Mouse (Mus musculus) myocyte (in vitro differentiated cells): ENCODE data around the gene Timm50. TPM values are rescaled to one million over a fixed set of nuclear protein-coding genes. Genes with fewer than 3 reads are reported as not detected.

Source experiments
- H3K27me3 ChIP-seq: one replicate; pipeline ENCODE4 v1.6.1; 2011; ENCODE audit not compliant: control insufficient read depth, insufficient read depth, insufficient read length
- H3K36me3 ChIP-seq: one replicate; pipeline ENCODE4 v1.6.1; 2011; ENCODE audit not compliant: control insufficient read depth, insufficient read depth
- H3K4me2 ChIP-seq: one replicate; pipeline ENCODE4 v1.6.1; 2011; ENCODE audit warnings: low read depth, control low read depth
- H3K4me3 ChIP-seq: one replicate; pipeline ENCODE4 v1.5.1; 2011; ENCODE audit warnings: mild to moderate bottlenecking, control low read depth, moderate library complexity
- H3K79me2 ChIP-seq: one replicate; pipeline ENCODE4 v1.6.1; 2011; ENCODE audit not compliant: control insufficient read depth, insufficient read depth
- H3ac ChIP-seq: one replicate; pipeline ENCODE4 v1.6.1; 2011; ENCODE audit not compliant: control insufficient read depth, insufficient read length
- CEBPB ChIP-seq: IDR thresholded peaks from 2 replicates; pipeline ENCODE4 v1.6.1; 2011; ENCODE audit warnings: mild to moderate bottlenecking, moderate library complexity; ENCODE audit not compliant: poor library complexity, insufficient read depth, severe bottlenecking
- E2F4 ChIP-seq: IDR thresholded peaks from one replicate; pipeline ENCODE4 v1.6.1; 2011; ENCODE audit warnings: mild to moderate bottlenecking, control low read depth, moderate library complexity; ENCODE audit not compliant: insufficient read depth
- MAX ChIP-seq: IDR thresholded peaks from one replicate; pipeline ENCODE4 v1.6.1; 2011; ENCODE audit warnings: low read depth, mild to moderate bottlenecking, control low read depth
- MYOD1 ChIP-seq, 3 experiments: IDR thresholded peaks; one replicate each; pipeline ENCODE4 v1.6.1; 2011; ENCODE audit warnings: control low read depth in 2 of 3, low read depth in 2 of 3, mild to moderate bottlenecking in 2 of 3, moderate library complexity in 1 of 3; ENCODE audit not compliant: insufficient read length in 2 of 3, control insufficient read depth in 1 of 3
- MYOG ChIP-seq, 3 experiments: IDR thresholded peaks; one replicate each; pipeline ENCODE4 v1.6.1; 2011; ENCODE audit warnings: control low read depth in 2 of 3, low read depth in 2 of 3, mild to moderate bottlenecking in 2 of 3; ENCODE audit not compliant: insufficient read length in 2 of 3, control insufficient read depth in 1 of 3, insufficient read depth in 1 of 3
- POLR2A ChIP-seq: IDR thresholded peaks from one replicate; pipeline ENCODE4 v1.6.1; 2011; ENCODE audit warnings: low read depth, mild to moderate bottlenecking, control low read depth, moderate library complexity; ENCODE audit not compliant: insufficient read length
- POLR2AphosphoS2 ChIP-seq: IDR thresholded peaks from one replicate; pipeline ENCODE4 v1.6.1; 2011; ENCODE audit warnings: low read depth, control low read depth; ENCODE audit not compliant: insufficient read length
- REST ChIP-seq: IDR thresholded peaks from one replicate; pipeline ENCODE4 v1.6.1; 2011; ENCODE audit warnings: mild to moderate bottlenecking, control low read depth, moderate library complexity; ENCODE audit not compliant: insufficient read depth, insufficient read length
- SRF ChIP-seq: IDR thresholded peaks from one replicate; pipeline ENCODE4 v1.6.1; 2011; ENCODE audit warnings: low read depth; ENCODE audit not compliant: control insufficient read depth, insufficient read length
- TCF3 ChIP-seq: IDR thresholded peaks from one replicate; pipeline ENCODE4 v1.6.1; 2011; ENCODE audit warnings: low read depth, control low read depth; ENCODE audit not compliant: insufficient read length
- USF1 ChIP-seq: IDR thresholded peaks from one replicate; pipeline ENCODE4 v1.6.1; 2011; ENCODE audit warnings: low read depth, mild to moderate bottlenecking, control low read depth, moderate library complexity
- polyA plus RNA-seq: library from polyadenylated mRNA; unstranded; fragments of >200 nt; fragmentation: generic; extraction: Trizol; gene quantifications from one replicate; pipeline ENCODE4 v1.2.1, GENCODE M21; 2012; ENCODE audit warnings: missing spikeins

The Timm50 gene
- polyA plus RNA-seq: 83.6 TPM

GRCm38 (mm10) chr7:28311926-28312543 is at the start of gene Timm50:
TSS of gene Timm50 (minus strand) at chr7:28312072.
- no peaks in the 10 kb centered on the region for H3K36me3 ChIP-seq
- peak within 1 kb of the TSS; percentile 72 for H3K4me3 ChIP-seq

GRCm38 (mm10) chr7:28360291-28360690 is 48.4 kb upstream of the Timm50 start:
- no peaks in the 10 kb centered on the region for H3K79me2 ChIP-seq
- H3K27me3 ChIP-seq: no peaks in the 10 kb centered on the region
- H3K4me2 ChIP-seq: no peak overlapping the region
- no peaks in the 10 kb centered on the region for H3K36me3 ChIP-seq
- no peak overlapping the region for H3K4me3 ChIP-seq
- no peak overlapping the region for H3ac ChIP-seq
- TF ChIP-seq MYOD1 (IDR thresholded peaks at IDR 0.05; ENCODE audit: control insufficient read depth in 1 of 3, insufficient read length in 2 of 3, low read depth in 2 of 3) (no peak), E2F4 (no peak), POLR2AphosphoS2 (peak; percentile 11), TCF3 (no peak), REST (no peak), USF1 (no peak), MYOG (IDR thresholded peaks at IDR 0.05; ENCODE audit: control insufficient read depth in 1 of 3, insufficient read depth in 1 of 3, insufficient read length in 2 of 3, low read depth in 2 of 3) (no peak)

More at GRCm38 (mm10) chr7:28311926-28312543, at the start of gene Timm50:
- peak within 1 kb of the TSS; percentile 82 for H3K4me2 ChIP-seq
- TF ChIP-seq POLR2A: peak; percentile 88
- TF ChIP-seq E2F4: peak; percentile 91
- TF ChIP-seq POLR2AphosphoS2: peak; percentile 86
- TF ChIP-seq SRF: peak; percentile 27
- no peak for TF ChIP-seq TCF3
- no peak for TF ChIP-seq USF1
- no peaks in the 10 kb centered on the region for H3K27me3 ChIP-seq
- H3K79me2 ChIP-seq: peaks cover 8% of the 10 kb centered on the region
- H3ac ChIP-seq: peak within 1 kb of the TSS; percentile 95

- no peak overlapping the region for H3ac ChIP-seq
- no peaks in the 10 kb centered on the region for H3K36me3 ChIP-seq
- H3K79me2 ChIP-seq: no peaks in the 10 kb centered on the region
- H3K4me3 ChIP-seq: no peak overlapping the region
- peak; percentile 10 for TF ChIP-seq POLR2AphosphoS2
- TF ChIP-seq E2F4: no peak
- H3K27me3 ChIP-seq: no peaks in the 10 kb centered on the region
- no peak overlapping the region for H3K4me2 ChIP-seq
These were observed 48.0 kb upstream of the Timm50 start for GRCm38 (mm10) chr7:28359854-28360253.

- Histone ChIP-seq H3K79me2 (no peaks in the 10 kb centered on the region), H3ac (no peak overlapping the region), H3K4me2 (peak overlapping the region; percentile 2), H3K36me3 (peaks cover 12% of the 10 kb centered on the region), H3K27me3 (no peaks in the 10 kb centered on the region), H3K4me3 (no peak overlapping the region)
- TF ChIP-seq TCF3: no peak
- no peak for TF ChIP-seq MYOG (IDR thresholded peaks at IDR 0.05; ENCODE audit: control insufficient read depth in 1 of 3, insufficient read depth in 1 of 3, insufficient read length in 2 of 3, low read depth in 2 of 3)
- TF ChIP-seq SRF: no peak
- no peak for TF ChIP-seq POLR2A
- no peak for TF ChIP-seq E2F4
- no peak for TF ChIP-seq CEBPB
- TF ChIP-seq USF1: no peak
- no peak for TF ChIP-seq MYOD1 (IDR thresholded peaks at IDR 0.05; ENCODE audit: control insufficient read depth in 1 of 3, insufficient read length in 2 of 3, low read depth in 2 of 3)
These were observed 46.6 kb upstream of the Timm50 start for GRCm38 (mm10) chr7:28358431-28358830.

DNA sequence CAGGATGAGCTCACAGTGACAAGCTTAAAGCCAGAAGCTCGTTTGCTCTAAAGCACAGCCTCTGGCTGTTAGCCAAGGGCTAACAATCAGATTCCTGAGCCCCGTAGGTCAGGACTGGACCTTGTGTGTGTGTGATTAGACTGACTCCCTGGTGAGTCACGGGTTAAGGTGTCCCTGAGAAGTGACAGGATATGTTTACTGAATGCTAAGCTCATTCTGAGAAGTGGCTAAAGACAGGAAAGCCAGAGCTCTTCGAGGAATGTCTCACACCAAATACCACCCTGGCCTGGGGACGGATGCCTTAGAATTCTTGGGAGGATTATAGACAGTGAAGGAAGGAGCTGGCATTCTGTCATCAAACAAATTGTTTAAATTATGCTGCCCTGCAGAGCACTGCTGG is 46.1 kb upstream of the Timm50 start:
- Histone ChIP-seq H3K27me3 (no peaks in the 10 kb centered on the region), H3K4me3 (no peak overlapping the region), H3ac (no peak overlapping the region), H3K36me3 (peaks cover 17% of the 10 kb centered on the region), H3K79me2 (no peaks in the 10 kb centered on the region), H3K4me2 (peak overlapping the region; percentile 2)
- no peak for TF ChIP-seq MAX
- no peak for TF ChIP-seq TCF3
- no peak for TF ChIP-seq POLR2A

DNA sequence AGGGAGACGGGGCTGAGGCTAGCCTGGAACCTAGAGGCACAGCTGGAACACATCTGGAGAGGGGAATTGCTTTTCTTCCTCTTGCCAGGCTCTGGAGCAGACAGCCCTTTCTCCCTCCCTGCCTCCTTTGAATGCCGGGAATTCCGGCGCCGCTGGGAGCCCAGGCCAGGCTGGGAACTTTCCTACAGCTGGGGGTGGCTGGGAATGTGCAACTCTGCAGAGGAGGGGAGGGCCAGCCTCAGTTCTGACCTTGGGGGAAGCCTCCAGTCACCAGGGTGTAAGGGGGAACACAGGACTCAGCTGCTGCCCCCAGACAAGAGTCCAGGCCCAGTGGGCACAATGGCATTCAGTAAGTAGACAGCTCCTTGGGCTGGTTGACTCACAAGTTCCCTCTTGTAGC is 45.1 kb upstream of the Timm50 start:
- H3K4me2 ChIP-seq: no peak overlapping the region
- no peak overlapping the region for H3ac ChIP-seq
- H3K79me2 ChIP-seq: peaks cover 5% of the 10 kb centered on the region
- peaks cover 27% of the 10 kb centered on the region for H3K36me3 ChIP-seq
- H3K4me3 ChIP-seq: no peak overlapping the region
- H3K27me3 ChIP-seq: no peaks in the 10 kb centered on the region
- TF ChIP-seq MYOD1 (IDR thresholded peaks at IDR 0.05; ENCODE audit: control insufficient read depth in 1 of 3, insufficient read length in 2 of 3, low read depth in 2 of 3) (peak in 1 of 3 experiments; percentile 6), USF1 (no peak), REST (no peak), POLR2A (peak; percentile 10), E2F4 (no peak), CEBPB (no peak), MYOG (IDR thresholded peaks at IDR 0.05; ENCODE audit: control insufficient read depth in 1 of 3, insufficient read depth in 1 of 3, insufficient read length in 2 of 3, low read depth in 2 of 3) (peak in 1 of 3 experiments; percentile 60)
